Mouse (Mus musculus): ENCODE data around the gene Itprip. TPM values are rescaled to one million over a fixed set of nuclear protein-coding genes. Genes with fewer than 3 reads are reported as not detected.

Gene Itprip
- polyA plus RNA-seq, 1 experiment from 2014 or later: 21.7 TPM

DNA sequence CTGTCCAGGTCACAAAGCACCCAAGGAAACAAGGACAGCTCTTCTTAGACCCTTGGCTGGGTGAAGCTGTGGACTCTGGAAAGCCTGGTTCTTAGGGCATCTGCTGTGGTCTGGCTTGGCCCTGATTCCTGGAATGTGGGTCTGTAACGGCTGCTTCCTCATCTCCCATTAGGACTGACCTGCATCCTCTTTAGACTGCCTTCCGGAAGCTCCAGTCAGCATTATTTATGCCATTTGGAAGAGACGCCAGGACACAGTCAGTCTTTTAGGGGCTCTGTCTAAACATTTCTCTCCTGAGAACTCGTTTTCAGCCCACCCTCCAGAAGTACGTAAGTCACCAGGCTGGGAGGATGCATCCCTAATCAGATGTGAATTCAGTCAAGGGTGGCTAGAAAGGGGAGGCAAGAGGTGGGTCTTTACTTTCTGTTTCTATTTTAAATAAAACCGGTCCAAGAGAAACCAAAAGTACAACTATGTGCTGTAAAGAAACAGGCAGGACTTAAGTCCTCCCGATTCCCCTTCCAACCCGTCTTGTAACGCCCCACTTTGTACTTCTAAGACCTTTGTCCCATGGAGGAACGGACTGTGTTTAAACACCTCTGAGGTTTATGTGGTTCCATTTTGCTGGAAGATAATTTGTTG is 28.5 kb downstream of the Itprip start:
- WGBS: 83% methylated on average over 10 of the region's 10 CpGs
- no peak overlapping the region for H3K27ac ChIP-seq (replicated peaks)
- H3K9me3 ChIP-seq (replicated peaks): no peaks in the 10 kb centered on the region
- no peak overlapping the region for H3K4me3 ChIP-seq
- H3K36me3 ChIP-seq: peaks cover 27% of the 10 kb centered on the region
- no peak for DNase-seq (ENCODE audit: low spot score)
- no peaks in the 10 kb centered on the region for H3K27me3 ChIP-seq (ENCODE audit: low read depth, poor library complexity, severe bottlenecking)
- no peaks in the 10 kb centered on the region for H3K4me1 ChIP-seq

- no peak overlapping the region for H3K4me3 ChIP-seq
- no peaks in the 10 kb centered on the region for H3K27me3 ChIP-seq (ENCODE audit: low read depth, poor library complexity, severe bottlenecking)
- peaks cover 8% of the 10 kb centered on the region; the same call in 1 of the 2 replicates for H3K4me1 ChIP-seq
- H3K36me3 ChIP-seq: peaks cover under 1% of the 10 kb centered on the region; the same call in 1 of the 2 replicates
- no peak overlapping the region for H3K27ac ChIP-seq (replicated peaks)
- no peaks in the 10 kb centered on the region for H3K9me3 ChIP-seq (replicated peaks)
- no peak for DNase-seq (ENCODE audit: low spot score)
- 96% methylated on average over 8 of the region's 8 CpGs for WGBS
Measured at GRCm38 (mm10) chr19:47888037-47888436, 31.1 kb downstream of the Itprip start.

DNA sequence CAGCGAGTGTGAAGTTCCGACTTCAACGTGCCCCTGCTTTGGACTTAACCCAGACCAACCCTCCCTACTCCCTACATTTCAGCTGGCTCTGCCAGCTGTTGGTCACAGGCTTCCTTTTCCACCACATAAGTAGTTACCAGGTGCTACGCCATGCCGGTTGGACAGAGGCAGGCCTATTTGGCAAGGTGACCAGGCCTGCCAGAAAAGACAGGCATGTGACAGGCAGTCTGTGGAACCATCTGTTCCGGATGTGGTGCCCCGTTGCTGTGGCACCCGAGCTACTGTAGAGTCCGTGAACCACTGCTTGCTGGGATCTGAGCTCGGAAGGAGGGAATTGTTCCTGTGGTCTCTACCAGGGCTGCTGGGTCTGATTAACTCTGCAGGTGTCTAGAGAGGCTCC is 31.7 kb downstream of the Itprip start:
- no peaks in the 10 kb centered on the region for H3K9me3 ChIP-seq (replicated peaks)
- 86% methylated on average over 10 of the region's 10 CpGs for WGBS
- no peak for DNase-seq (ENCODE audit: low spot score)
- no peaks in the 10 kb centered on the region for H3K27me3 ChIP-seq (ENCODE audit: low read depth, poor library complexity, severe bottlenecking)
- no peak overlapping the region for H3K27ac ChIP-seq (replicated peaks)
- peaks cover 11% of the 10 kb centered on the region; the same call in 1 of the 2 replicates for H3K4me1 ChIP-seq
- no peak overlapping the region for H3K4me3 ChIP-seq
- H3K36me3 ChIP-seq: no peaks in the 10 kb centered on the region

- WGBS: 89% methylated on average over 7 of the region's 7 CpGs
- Histone ChIP-seq H3K36me3 (no peaks in the 10 kb centered on the region), H3K27me3 (ENCODE audit: low read depth, poor library complexity, severe bottlenecking) (no peaks in the 10 kb centered on the region), H3K4me1 (peaks cover 11% of the 10 kb centered on the region; the same call in 1 of the 2 replicates), H3K27ac (replicated peaks) (no peak overlapping the region), H3K9me3 (replicated peaks) (no peaks in the 10 kb centered on the region), H3K4me3 (no peak overlapping the region)
- DNase-seq (ENCODE audit: low spot score): no peak
Measured at GRCm38 (mm10) chr19:47886617-47887016, 32.5 kb downstream of the Itprip start.

DNA sequence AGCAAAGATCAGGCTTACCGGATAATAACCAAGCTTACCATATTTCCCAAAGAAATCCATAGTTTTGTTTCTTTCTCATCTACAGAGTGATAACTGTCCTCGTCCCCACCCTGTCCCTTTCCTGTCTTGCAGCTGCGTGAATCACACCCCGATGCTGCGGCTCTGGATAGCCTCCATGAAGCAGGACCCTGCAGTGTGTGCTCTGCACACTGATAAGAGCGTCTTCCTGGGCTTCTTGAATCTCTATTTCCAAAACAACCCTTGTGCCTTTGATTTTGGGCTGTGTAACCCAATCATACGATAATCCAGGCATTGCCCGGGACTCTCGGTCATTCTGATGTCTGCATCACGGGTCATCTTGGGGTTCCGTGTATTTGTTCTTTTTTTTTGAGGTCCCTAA is 33.2 kb downstream of the Itprip start:
- no peak overlapping the region for H3K4me3 ChIP-seq
- H3K27me3 ChIP-seq (ENCODE audit: low read depth, poor library complexity, severe bottlenecking): no peaks in the 10 kb centered on the region
- H3K36me3 ChIP-seq: no peaks in the 10 kb centered on the region
- 88% methylated on average over 11 of the region's 11 CpGs for WGBS
- DNase-seq (ENCODE audit: low spot score): no peak
- H3K27ac ChIP-seq (replicated peaks): no peak overlapping the region
- H3K9me3 ChIP-seq (replicated peaks): no peaks in the 10 kb centered on the region
- peaks cover 13% of the 10 kb centered on the region for H3K4me1 ChIP-seq

GRCm38 (mm10) chr19:47885191-47885743 is 33.8 kb downstream of the Itprip start:
- no peaks in the 10 kb centered on the region for H3K9me3 ChIP-seq (replicated peaks)
- WGBS: 78% methylated on average over 7 of the region's 7 CpGs
- no peak for DNase-seq (ENCODE audit: low spot score)
- H3K4me3 ChIP-seq: no peak overlapping the region
- no peaks in the 10 kb centered on the region for H3K36me3 ChIP-seq
- no peak overlapping the region for H3K27ac ChIP-seq (replicated peaks)
- H3K27me3 ChIP-seq (ENCODE audit: low read depth, poor library complexity, severe bottlenecking): no peaks in the 10 kb centered on the region
- peaks cover 17% of the 10 kb centered on the region for H3K4me1 ChIP-seq

DNA sequence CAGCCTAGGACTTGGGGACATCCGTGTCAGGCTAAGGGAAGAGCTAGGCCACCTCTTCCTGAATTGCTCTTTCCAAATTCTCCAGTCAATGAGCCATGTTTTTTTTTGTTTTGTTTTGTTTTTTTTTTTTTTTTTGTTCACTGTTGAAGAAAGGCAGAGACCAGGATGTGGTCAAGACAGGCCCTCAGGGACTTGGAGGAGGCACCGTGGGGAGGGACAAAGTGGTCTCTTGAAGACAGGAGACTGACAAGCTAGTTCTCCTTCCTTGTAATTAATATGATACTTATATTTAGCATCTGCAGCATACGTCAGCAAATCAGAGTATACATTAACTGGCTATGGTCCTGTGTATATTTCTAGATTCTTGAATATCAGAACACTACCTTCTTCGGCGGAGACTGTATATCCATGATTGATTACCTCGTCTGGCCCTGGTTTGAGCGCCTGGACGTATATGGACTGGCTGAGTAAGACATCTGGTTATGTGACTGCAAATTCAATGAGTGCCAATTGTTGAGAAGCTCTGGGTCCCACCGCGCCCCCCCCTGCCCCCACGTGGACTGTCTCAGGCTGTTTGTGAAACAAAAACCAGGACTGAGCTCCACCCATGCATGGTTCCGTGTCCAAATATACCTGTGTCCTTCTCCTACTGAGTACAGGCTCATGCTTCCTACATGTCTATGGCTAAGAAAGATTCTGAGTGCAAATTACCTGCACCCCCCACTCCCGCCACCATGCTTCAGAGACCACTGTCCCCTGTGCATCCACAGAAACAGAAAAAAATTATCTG is 34.6 kb downstream of the Itprip start:
- no peak for DNase-seq (ENCODE audit: low spot score)
- H3K27ac ChIP-seq (replicated peaks): no peak overlapping the region
- WGBS: 85% methylated on average over 13 of the region's 13 CpGs

GRCm38 (mm10) chr19:47882882-47883254 is 36.2 kb downstream of the Itprip start:
- H3K27ac ChIP-seq (replicated peaks): peak overlapping the region; percentile 49; the same call in 1 of the 2 replicates
- H3K27me3 ChIP-seq (ENCODE audit: low read depth, poor library complexity, severe bottlenecking): no peaks in the 10 kb centered on the region
- no peak for DNase-seq (ENCODE audit: low spot score)
- no peaks in the 10 kb centered on the region for H3K9me3 ChIP-seq (replicated peaks)
- no peak overlapping the region for H3K4me3 ChIP-seq
- 73% methylated on average over 9 of the region's 9 CpGs for WGBS
- H3K36me3 ChIP-seq: no peaks in the 10 kb centered on the region
- H3K4me1 ChIP-seq: peaks cover 17% of the 10 kb centered on the region

More for the DNA sequence above, 34.6 kb downstream of the Itprip start:
- H3K4me1 ChIP-seq: peaks cover 17% of the 10 kb centered on the region
- H3K9me3 ChIP-seq (replicated peaks): no peaks in the 10 kb centered on the region
- no peak overlapping the region for H3K4me3 ChIP-seq
- H3K36me3 ChIP-seq: no peaks in the 10 kb centered on the region
- no peaks in the 10 kb centered on the region for H3K27me3 ChIP-seq (ENCODE audit: low read depth, poor library complexity, severe bottlenecking)

DNA sequence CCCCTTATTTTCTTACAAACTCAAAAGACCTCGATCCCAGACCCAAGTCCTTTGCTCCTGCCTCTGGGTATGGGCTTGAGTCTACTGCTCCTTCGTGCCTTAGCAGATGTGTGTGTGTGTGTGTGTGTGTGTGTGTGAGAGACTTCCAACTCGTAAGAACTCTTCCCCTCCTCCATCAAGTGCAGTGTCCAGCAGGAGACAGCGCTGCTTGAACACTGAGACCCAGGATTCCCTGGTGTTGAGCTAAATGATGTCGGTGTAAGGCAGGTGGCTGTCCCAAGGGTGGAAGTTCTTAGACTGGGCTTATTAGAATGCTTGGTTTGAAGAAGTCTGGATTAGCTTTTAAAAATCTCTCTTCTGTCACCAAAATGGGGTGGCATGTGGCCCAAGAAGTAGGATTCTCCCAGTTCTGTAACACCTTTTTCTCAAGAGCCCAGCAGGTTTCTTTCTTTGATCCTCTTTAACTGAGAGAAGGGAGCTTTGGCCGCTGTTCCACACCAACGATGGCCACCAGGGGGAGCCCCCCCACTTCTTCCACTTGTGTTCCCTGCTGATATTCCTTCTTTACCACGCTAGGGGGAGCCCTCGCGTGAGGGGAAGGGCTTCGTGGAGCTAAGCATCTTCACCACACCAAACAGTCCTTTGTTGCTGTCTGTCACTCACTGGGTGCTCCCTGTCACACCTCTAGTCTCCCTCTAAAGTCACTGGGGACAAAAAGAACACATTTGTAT is 36.8 kb downstream of the Itprip start:
- Histone ChIP-seq H3K27me3 (ENCODE audit: low read depth, poor library complexity, severe bottlenecking) (no peaks in the 10 kb centered on the region), H3K4me3 (no peak overlapping the region), H3K9me3 (replicated peaks) (no peaks in the 10 kb centered on the region), H3K36me3 (no peaks in the 10 kb centered on the region), H3K4me1 (peaks cover 17% of the 10 kb centered on the region), H3K27ac (replicated peaks) (0 out of 2 replicates have a peak overlapping the region, but pooled peaks have one; percentile 49)
- peak; percentile 88 for DNase-seq (ENCODE audit: low spot score)
- 27% methylated on average over 11 of the region's 11 CpGs for WGBS

DNA sequence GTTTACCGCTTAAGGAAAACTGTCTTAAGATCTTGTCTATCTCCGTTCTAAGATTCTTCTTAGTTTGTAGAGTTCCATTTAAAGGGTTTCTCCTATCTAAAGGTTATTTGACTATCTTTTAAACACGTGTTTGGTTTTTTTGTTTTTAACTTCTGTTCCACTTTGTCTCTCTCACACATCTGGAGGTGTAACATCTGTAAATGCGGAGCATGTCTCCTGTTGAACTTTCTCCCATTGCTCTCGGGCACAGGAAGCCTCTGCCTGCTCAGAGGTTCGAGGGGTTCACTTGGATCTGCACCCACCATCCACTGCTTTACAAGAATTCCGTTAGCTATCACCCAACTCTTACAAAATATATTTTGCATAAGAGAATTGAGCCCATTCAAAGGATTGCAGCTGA is 37.6 kb downstream of the Itprip start:
- Histone ChIP-seq H3K27me3 (ENCODE audit: low read depth, poor library complexity, severe bottlenecking) (no peaks in the 10 kb centered on the region), H3K27ac (replicated peaks) (no peak overlapping the region), H3K36me3 (no peaks in the 10 kb centered on the region), H3K4me1 (peaks cover 17% of the 10 kb centered on the region), H3K4me3 (no peak overlapping the region), H3K9me3 (replicated peaks) (no peaks in the 10 kb centered on the region)
- DNase-seq (ENCODE audit: low spot score): no peak
- 90% methylated on average over 7 of the region's 7 CpGs for WGBS

DNA sequence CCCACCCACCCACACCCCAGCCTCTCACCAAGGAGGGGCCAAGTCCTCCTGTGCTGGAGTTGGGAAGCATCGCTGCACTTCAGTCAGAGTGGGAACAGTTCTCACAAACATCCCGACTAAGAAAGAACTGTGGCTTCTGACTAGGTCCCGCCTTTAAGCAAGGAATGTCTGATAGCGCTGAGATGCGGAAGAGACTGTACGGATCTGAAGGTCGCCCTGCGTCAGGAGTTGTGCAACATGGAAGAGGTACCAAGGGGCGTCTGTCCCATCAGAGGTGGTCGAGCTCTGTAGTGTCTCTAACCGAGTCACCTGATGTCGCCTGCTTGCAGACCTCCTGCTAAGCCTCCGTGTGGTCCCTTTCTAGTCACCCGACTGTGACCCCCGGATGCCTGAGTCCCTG is 42.8 kb downstream of the Itprip start:
- no peak for DNase-seq (ENCODE audit: low spot score)
- 81% methylated on average over 15 of the region's 15 CpGs for WGBS
- Histone ChIP-seq H3K27ac (replicated peaks) (no peak overlapping the region), H3K27me3 (ENCODE audit: low read depth, poor library complexity, severe bottlenecking) (0 out of 2 replicates have a peak, but pooled peaks cover 3% of the 10 kb centered on the region), H3K4me1 (peaks cover 6% of the 10 kb centered on the region; the same call in 1 of the 2 replicates), H3K4me3 (no peak overlapping the region), H3K36me3 (no peaks in the 10 kb centered on the region), H3K9me3 (replicated peaks) (no peaks in the 10 kb centered on the region)

GRCm38 (mm10) chr19:47871515-47871914 is 47.6 kb downstream of the Itprip start:
- Histone ChIP-seq H3K9me3 (replicated peaks) (no peaks in the 10 kb centered on the region), H3K27me3 (ENCODE audit: low read depth, poor library complexity, severe bottlenecking) (0 out of 2 replicates have a peak, but pooled peaks cover 3% of the 10 kb centered on the region), H3K27ac (replicated peaks) (no peak overlapping the region), H3K4me1 (no peaks in the 10 kb centered on the region), H3K4me3 (no peak overlapping the region), H3K36me3 (no peaks in the 10 kb centered on the region)
- peak; percentile 43 for DNase-seq (ENCODE audit: low spot score)
- WGBS: 23% methylated on average over 10 of the region's 10 CpGs
